Mouse (Mus musculus) gastrocnemius, adult 18-20 months (tissue): ENCODE measurements around the gene Cnga3. TPM values are rescaled to one million over a fixed set of nuclear protein-coding genes. Genes with fewer than 3 reads are reported as not detected.

ENCODE experiments used
- DNase-seq: peaks from one replicate; pipeline ENCODE4 v3.0.0; 2021; ENCODE audit warnings: low spot score
- total RNA-seq, 2 experiments: library from RNA; stranded (reverse); gene quantifications; 2 replicates each; pipeline ENCODE4 v1.2.3; 2021

Gene Cnga3
- total RNA-seq, 2 experiments from 2014 or later: 0.34 to 0.38 TPM

DNA sequence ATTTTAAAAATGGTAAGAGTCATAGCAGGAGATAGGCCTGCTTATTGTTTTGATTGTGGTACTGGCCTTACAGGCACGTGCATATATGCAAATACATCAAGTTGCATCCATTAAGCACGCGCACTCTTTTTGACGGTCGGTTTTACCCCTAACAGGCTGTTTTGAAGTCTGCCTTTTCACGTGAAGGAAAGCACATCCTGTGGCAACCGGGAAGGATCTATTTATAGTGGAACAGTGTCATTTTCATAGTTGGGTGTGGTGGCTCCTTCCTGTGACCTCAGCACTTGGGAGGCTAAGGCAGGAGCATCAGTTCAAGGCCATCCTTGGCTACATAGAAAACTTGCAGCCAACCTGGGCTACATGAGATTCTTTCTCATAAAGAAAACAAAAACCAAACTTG lies 72.3 kb downstream of the Cnga3 start:
- DNase-seq: no peak

DNA sequence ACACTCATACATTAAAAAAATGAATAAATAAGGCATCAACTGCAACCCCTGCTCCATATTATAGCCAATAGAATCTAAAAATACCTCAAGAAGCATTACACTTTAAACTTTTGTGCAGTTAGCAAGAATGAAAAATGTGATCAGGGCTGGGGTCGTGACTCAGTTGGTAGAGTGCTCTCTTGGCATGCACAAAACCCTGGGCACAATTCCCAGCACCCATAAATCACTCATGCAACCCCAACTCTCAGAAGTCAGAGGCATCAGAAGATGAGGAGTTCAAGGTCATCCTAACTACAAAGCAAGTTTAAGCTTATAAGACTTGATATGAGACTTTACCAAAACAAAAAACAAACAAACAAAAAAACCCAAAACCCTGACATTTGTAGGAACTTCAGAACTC lies 73.5 kb downstream of the Cnga3 start:
- DNase-seq: no peak

DNA sequence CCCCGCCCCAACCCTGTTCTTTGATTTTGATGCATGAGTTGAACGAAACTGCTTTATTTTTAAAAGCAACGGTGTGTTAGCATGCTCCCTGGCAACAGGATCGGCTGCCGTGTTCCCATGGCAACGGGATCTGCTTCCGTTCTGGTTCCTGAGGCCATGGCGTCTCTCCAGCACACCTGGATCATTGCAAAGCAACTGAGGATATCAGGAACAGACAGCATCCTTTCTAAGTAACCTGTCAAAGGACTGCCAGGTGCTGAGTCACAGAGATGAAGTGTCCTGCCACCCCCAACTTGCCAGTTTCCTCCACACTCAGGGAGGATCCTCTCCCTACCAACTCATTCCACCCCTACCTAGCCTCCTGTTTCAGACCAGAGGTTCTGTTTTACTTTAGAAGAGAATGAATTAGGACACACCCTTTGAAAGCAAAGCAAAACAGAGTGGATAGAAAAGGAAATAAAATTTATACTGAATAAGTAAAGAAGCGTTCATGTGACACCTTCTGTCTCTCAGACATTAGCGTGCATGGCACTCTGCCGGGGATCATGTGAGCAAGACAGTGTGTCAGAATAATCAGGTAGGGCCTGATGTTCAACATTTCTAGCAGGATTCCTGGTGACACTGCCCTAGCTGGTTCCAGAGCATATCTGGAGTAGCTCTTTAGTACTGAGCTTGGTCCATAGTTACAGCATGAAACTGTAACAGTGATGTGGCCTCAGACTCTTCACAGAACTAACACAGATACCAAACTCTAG lies 74.1 kb downstream of the Cnga3 start:
- DNase-seq: no peak

DNA sequence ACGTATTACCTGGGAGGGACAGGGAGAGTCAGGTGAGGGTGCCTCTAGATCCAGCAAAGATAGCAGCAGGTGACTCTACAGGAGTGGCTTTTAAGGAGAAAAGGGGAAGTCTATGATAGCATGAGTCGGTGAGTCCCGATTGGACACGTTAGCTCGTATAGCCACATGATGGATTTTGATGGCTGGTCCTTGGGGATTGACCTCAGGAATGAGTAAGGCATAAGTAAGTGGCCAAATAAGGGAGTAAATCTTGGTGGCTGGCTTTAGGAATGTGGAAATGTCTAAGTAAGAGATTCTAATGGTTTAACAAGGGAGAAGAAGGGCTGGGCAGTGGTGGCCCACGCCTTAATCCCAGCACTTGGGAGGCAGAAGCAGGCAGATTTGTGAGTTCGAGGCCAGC lies 74.7 kb downstream of the Cnga3 start:
- DNase-seq: no peak

DNA sequence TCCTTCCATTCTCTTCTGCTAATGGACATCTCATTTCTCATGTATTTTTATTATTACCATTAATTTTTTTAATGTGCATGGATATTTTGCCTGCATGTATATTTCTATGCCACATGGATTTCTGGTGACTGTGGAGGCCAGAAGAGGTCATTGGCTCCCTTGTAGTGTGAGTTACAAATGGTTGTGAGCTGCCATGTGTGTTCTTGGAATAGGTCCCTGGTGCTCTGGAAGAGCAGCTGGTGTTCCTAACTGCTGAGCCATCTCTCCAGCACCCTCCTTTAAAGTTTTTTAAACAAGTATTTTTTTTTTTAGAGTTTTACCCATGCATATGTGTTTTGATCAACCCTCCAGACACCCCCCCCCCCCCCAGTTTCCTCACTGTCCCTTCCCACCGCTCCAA lies 82.2 kb downstream of the Cnga3 start:
- no peak for DNase-seq

DNA sequence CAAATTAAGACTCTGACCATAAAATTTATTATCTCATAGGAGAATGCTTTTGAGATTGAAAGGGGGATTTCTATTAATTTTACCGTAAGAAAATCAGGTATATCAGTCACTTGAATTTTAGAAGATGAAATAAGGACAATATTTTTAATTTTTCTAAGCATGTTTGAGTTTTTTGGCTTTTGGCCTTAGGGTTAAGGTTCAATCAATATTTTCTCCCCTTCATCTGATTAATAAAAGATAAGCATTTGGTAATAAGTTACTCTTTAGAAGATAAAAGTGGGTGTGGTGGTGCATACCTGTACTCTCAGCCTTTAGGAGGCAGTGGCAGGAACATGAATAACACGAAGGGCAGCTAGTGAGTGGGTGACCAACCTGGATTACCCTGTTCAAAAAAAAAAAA lies 84.7 kb downstream of the Cnga3 start:
- no peak for DNase-seq

DNA sequence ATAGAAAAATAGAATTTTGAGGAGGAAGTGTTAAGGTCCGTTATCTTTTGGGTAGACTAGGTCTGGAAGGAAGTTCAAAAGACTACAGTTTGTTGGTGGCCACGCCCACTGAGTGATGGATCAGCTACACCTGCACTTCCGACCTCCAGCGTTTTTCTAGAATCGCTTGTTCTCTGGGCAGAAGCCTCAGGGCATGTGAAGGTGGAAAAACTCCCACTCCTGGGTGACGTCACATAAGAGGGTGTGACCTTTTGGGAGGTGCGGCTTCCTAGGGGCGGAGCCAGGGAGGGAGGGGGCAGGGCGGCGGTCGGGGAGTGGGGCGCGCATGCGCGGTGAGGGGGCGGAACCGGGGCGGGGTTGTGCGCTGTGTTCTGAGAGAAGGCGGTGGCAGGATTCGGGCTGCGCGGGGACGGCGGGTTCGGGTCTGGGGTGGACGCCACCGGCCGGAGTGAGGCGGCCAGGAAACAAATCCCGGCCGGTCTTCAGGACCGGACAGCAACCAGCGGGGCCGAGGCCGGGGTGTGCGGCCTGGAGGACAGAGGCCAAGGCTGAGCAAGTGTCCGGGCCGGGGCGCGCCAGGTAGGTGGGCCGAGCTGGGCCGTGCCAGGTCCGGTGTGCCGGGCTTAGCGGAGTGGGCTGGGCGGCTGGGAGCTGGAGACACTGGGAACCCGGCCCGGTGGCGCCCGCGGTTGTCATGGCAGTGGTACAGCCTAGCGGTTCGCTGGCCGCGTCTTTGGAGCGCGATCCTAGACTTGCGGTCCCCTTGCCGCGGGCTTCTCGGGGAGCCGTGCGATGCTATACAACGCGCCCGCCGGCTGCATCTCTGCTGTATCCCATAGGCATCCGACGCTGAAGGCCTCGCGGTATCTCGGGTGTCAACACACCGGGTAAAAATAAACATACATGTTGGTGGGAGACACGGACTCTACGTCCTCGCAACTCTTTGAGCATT lies 85.6 kb downstream of the Cnga3 start, which contains the start of gene Inpp4a:
TSS of gene Inpp4a (plus strand) at position 326 of the 952 bp plus-strand sequence.
- DNase-seq: peak; percentile 93

DNA sequence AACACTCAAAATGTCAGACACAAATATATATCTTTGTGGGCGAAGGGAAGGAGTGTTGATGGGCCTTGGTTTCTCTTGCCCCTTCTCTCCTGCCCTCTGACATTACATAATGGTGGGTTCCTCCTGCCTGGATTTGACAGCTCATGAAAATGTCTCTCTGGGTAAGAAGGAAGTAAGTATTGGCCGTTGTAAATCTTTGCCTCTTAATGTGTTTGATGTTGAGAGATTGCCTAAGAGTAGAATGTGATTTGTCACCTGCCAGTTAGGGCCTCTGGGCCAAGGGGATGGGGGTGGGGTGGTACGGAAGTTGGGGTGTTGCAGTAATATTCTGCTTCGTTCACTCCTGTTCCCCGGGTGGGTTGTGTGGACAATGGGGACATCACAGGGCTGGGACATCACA lies 86.4 kb downstream of the Cnga3 start:
- no peak for DNase-seq

DNA sequence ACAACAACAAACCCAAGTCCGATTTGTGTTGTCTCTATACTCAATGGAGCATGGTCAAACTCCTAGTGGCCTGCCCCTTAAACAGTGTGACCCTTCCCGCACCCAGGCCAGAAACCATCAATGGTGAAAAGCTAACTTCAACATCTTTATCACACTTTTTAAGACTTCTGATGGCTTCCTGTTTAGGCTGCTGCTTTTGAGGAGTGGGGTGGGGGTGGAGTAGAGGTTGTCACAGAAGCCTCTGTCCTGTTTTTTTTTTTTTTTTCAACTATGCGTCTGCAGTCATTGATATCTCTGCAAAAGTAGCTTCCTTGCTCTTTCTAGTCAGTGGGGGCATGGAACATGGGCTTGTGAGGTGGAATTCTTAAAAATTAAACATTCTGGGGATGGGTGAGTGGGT lies 88.6 kb downstream of the Cnga3 start:
- DNase-seq: no peak

DNA sequence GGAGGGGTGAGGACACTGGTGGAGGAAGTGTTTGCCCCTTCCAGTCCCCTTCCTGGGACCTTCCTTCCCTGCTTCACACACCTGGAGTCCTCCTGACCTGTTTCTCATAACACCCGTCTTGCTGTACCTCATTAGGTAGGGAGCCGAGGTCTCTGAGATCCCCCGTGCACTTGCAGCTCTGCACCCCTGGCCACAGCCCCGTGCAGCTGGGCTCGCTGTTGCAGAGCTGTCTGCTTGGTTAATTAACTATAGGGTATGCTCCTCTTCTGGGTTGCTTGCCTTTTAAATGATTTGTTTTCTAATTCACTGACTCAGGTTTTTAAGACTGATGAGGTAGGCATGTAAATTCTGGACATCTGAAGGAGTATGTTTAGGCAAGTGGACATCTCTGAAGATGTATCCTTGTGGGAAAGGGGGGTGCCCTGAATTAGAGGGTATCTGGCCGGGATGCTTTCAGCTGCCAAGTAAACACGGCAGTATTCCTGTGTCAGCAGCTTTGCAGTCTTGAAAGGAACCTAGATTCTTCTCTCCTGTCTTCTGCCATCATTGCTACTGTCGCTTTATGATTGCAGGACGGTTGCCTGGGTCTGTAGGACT lies 91.6 kb downstream of the Cnga3 start:
- no peak for DNase-seq

DNA sequence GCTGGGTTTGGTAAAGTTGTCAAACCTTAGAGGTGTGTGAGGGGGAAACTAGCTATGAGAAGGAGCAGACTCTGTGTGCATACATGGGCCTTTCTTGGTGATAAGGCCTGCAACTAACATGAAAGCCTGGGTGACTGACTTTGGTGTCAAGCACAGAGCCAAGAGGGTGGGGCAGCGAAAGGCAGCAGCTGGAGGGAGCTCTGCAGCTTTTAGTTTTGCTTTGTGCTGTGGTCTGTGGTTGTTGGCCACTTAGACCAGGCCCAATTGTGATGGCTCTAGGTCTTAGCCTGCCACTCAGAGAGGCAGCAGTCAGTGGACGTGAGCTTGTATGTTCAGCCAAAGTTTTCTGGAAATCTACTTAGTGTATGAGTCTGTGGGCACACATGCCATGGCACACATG lies 93.4 kb downstream of the Cnga3 start:
- DNase-seq: no peak

DNA sequence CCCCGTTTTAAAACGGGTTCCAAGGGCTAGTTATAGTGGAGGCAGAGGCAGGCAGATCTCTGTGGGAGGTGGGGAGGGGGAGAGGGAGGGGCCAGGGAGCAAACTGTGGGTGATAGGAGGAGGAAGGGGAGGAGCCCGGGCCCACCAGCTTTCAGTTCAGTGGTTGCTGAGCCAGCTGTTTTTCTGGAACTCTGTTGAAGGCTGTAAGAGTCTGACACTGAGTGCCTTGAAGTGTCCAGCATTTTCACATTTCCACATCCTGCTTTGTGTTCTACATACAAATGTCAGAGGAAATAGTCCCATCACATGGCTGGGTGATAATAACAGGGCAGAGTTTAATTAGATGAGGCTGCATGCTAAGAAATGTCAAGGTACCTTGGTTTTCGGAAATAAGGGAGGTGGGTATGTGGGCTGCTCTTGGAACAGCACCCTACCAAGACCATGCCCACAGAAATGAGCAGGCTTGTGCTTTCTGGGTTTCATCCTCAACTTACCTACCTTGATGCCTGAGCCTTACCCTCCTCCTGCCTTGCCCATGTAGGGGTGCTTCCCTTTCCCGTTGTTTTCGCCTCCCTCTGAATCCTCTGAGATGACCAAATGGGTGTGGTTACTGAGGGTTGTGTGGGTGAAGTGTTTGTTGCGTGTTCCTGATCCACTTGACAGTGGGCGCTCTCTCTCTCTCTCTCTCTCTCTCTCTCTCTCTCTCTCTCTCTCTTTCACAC lies 93.9 kb downstream of the Cnga3 start:
- DNase-seq: no peak

DNA sequence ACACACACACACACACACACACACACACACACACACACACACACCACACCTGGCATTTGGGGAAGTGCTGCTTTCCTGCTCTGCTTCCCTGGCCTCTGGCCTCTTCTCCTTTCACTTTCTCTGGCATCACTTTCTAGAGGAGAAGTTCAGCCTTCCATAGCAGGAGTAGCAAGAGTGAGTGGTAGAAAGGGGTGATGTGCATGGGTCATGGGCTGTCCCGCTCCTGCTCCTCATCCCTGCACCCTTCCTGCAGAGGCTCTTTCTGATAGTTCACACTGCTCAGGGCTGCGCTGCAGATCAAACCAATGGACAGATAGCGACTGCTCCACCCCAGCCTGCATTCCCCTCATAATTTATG lies 94.5 kb downstream of the Cnga3 start:
- no peak for DNase-seq

DNA sequence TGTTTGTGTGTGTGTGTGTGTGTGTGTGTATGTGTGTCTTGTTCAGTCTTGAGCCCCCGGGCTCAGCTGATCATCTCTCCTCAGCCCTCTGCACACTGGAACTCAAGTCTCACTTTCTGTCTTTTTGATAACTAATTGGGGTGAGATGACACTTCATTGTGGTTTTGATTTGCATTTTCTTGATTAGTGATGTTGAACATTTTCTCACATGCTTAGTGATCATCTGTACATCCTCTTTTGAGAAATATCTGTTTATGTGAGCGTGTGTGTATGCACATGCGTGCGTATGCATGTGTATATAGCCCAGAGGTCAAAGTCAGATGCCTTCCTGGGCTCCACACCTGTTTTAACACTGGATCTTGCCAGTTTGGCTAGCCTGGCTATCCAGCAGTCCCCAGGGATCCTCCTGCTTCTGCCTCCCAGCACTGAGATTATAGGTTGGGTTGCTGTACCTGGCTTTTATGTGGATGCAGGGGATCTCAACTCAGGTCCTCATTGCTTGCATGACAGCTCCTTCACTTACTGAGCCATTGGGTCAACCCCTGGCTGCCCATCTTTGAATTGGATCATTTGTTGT lies 95.8 kb downstream of the Cnga3 start:
- no peak for DNase-seq

Other genes starting within 250 kb of the Cnga3 start
- gene Vwa3b, start 187.8 kb upstream of the Cnga3 start, total RNA-seq: 100 to 1,000 TPM in 1 of 2 experiments, 10 to 100 TPM in 1; 85.9 to 109 TPM
- 10 to 100 TPM; 18.8 to 19.2 TPM for gene Inpp4a, start 85.4 kb downstream of the Cnga3 start, total RNA-seq
- gene Coa5, start 215.7 kb downstream of the Cnga3 start, total RNA-seq: 10 to 100 TPM; 90.6 to 92.3 TPM
- gene Unc50, start 215.7 kb downstream of the Cnga3 start, total RNA-seq: 10 to 100 TPM; 13.3 to 18.2 TPM